Mouse (Mus musculus): ENCODE results near the gene Lrrtm4.

DNA sequence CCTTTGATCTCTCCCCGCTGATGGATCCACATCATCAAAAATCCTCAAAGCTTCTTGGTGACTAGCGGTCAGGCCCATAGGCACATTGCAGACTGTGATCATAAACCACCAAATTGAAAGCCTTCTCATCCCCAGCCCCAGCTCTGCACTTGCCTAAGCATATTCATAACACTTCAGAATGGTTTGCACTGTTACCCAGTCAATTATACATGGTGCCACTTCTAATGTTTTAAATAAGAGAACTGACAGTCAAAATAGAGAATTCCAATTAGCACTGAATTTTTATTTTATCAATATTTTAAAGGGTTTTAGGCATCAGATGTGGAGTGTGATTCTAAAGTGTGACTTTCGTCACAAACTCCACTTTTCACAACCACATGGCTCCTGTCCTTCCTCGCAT is 606.8 kb downstream of the Lrrtm4 start:
- TF ChIP-seq CTCF (IDR thresholded peaks at IDR 0.05 in 2 of 3, conservative IDR thresholded peaks at IDR 0.05 in 1 of 3; ENCODE audit: control insufficient read depth in 1 of 3, insufficient read depth in 1 of 3, low read depth in 2 of 3, low read length in 3 of 3, poor library complexity in 1 of 3, severe bottlenecking in 1 of 3) (no peak), USF2 (IDR thresholded peaks at IDR 0.05; ENCODE audit: borderline replicate concordance in 1 of 2, insufficient read depth in 1 of 2, low read depth in 1 of 2, low read length in 2 of 2) (no peak), USF1 (IDR thresholded peaks at IDR 0.05; ENCODE audit: low read depth, low read length) (no peak), ELF1 (IDR thresholded peaks at IDR 0.05; ENCODE audit: low read depth, low read length) (no peak), RCOR1 (IDR thresholded peaks at IDR 0.05; ENCODE audit: low read depth, low read length) (no peak), MEF2A (IDR thresholded peaks at IDR 0.05; ENCODE audit: extremely low read depth, insufficient replicate concordance, low read depth, low read length, poor library complexity, severe bottlenecking) (no peak), POLR2A (IDR thresholded peaks at IDR 0.05; ENCODE audit: control insufficient read depth in 1 of 2, insufficient read depth in 1 of 2, low read depth in 1 of 2, low read length in 2 of 2, poor library complexity in 1 of 2) (no peak), MAFK (IDR thresholded peaks at IDR 0.05; ENCODE audit: borderline replicate concordance, low read depth, low read length) (no peak), MYB (IDR thresholded peaks at IDR 0.05; ENCODE audit: low read depth, low read length) (no peak), UBTF (IDR thresholded peaks at IDR 0.05; ENCODE audit: borderline replicate concordance, insufficient read depth, low read depth, low read length) (no peak), EP300 (IDR thresholded peaks at IDR 0.05; ENCODE audit: low read depth in 1 of 2, low read length in 2 of 2) (no peak), KAT2A (conservative IDR thresholded peaks at IDR 0.05; ENCODE audit: low read depth, low read length) (no peak)

Measured in MEL (cell line).